Mouse (Mus musculus): ENCODE results near the gene Sumf1. TPM values are rescaled to one million over a fixed set of nuclear protein-coding genes. Genes with fewer than 3 reads are reported as not detected.

Sumf1 gene
- polyA plus RNA-seq (2011; ENCODE audit: insufficient read depth, insufficient read length, low replicate concordance, missing spikeins), result 7.3 and 14.3 TPM in 2 replicates

GRCm38 (mm10) chr6:108184847-108185684 lies at the start of gene Sumf1:
Gene Sumf1 (minus strand): TSS chr6:108185582.
- WGBS, result 5% methylated on average over 49 of the region's 49 CpGs
- peak within 1 kb of the TSS; percentile 9; the same call in 1 of the 2 replicates for H3K27ac ChIP-seq (ENCODE audit: control insufficient read depth, insufficient read depth, low read depth, low read length, poor library complexity)
- H3K4me1 ChIP-seq (ENCODE audit: control insufficient read depth, insufficient read depth, low read length), result no peaks in the 10 kb centered on the region; the same call in 1 of the 2 replicates
- peak within 1 kb of the TSS; percentile 98 for H3K4me3 ChIP-seq (replicated peaks; ENCODE audit: control insufficient read depth, low read depth, low read length)
- no peak for TF ChIP-seq CTCF (IDR thresholded peaks at IDR 0.05; ENCODE audit: control insufficient read depth, insufficient read depth, low read length)
- peak; percentile 52; the same call in 1 of the 2 replicates for TF ChIP-seq POLR2A (IDR thresholded peaks at IDR 0.05; ENCODE audit: borderline replicate concordance, control insufficient read depth, low read depth, low read length)

GRCm38 (mm10) chr6:108234536-108234935 lies 49.2 kb upstream of the Sumf1 start:
- H3K27ac ChIP-seq (ENCODE audit: control insufficient read depth, insufficient read depth, low read depth, low read length, poor library complexity), result no peak overlapping the region
- H3K4me1 ChIP-seq (ENCODE audit: control insufficient read depth, insufficient read depth, low read length), result peaks cover 2% of the 10 kb centered on the region; the same call in 1 of the 2 replicates
- no peak overlapping the region for H3K4me3 ChIP-seq (replicated peaks; ENCODE audit: control insufficient read depth, low read depth, low read length)
- no peak for TF ChIP-seq POLR2A (IDR thresholded peaks at IDR 0.05; ENCODE audit: borderline replicate concordance, control insufficient read depth, low read depth, low read length)
- no peak for TF ChIP-seq CTCF (IDR thresholded peaks at IDR 0.05; ENCODE audit: control insufficient read depth, insufficient read depth, low read length)
- 88% methylated on average over 6 of the region's 6 CpGs for WGBS

GRCm38 (mm10) chr6:108233070-108233469 lies 47.7 kb upstream of the Sumf1 start:
- WGBS, result 27% methylated on average over 6 of the region's 6 CpGs
- TF ChIP-seq CTCF (IDR thresholded peaks at IDR 0.05; ENCODE audit: control insufficient read depth, insufficient read depth, low read length) (no peak), POLR2A (IDR thresholded peaks at IDR 0.05; ENCODE audit: borderline replicate concordance, control insufficient read depth, low read depth, low read length) (no peak)
- Histone ChIP-seq H3K4me1 (ENCODE audit: control insufficient read depth, insufficient read depth, low read length) (peaks cover 2% of the 10 kb centered on the region; the same call in 1 of the 2 replicates), H3K4me3 (replicated peaks; ENCODE audit: control insufficient read depth, low read depth, low read length) (no peak overlapping the region), H3K27ac (ENCODE audit: control insufficient read depth, insufficient read depth, low read depth, low read length, poor library complexity) (no peak overlapping the region)

GRCm38 (mm10) chr6:108231892-108232710 lies 46.7 kb upstream of the Sumf1 start:
- 71% methylated on average over 11 of the region's 11 CpGs for WGBS
- H3K4me1 ChIP-seq (ENCODE audit: control insufficient read depth, insufficient read depth, low read length), result peaks cover 2% of the 10 kb centered on the region; the same call in 1 of the 2 replicates

GRCm38 (mm10) chr6:108230608-108231007 lies 45.2 kb upstream of the Sumf1 start:
- TF ChIP-seq POLR2A (IDR thresholded peaks at IDR 0.05; ENCODE audit: borderline replicate concordance, control insufficient read depth, low read depth, low read length), result no peak
- TF ChIP-seq CTCF (IDR thresholded peaks at IDR 0.05; ENCODE audit: control insufficient read depth, insufficient read depth, low read length), result no peak
- H3K27ac ChIP-seq (ENCODE audit: control insufficient read depth, insufficient read depth, low read depth, low read length, poor library complexity), result no peak overlapping the region
- peaks cover 2% of the 10 kb centered on the region; the same call in 1 of the 2 replicates for H3K4me1 ChIP-seq (ENCODE audit: control insufficient read depth, insufficient read depth, low read length)
- H3K4me3 ChIP-seq (replicated peaks; ENCODE audit: control insufficient read depth, low read depth, low read length), result no peak overlapping the region
- WGBS, result 58% methylated on average over 3 of the region's 3 CpGs

More at GRCm38 (mm10) chr6:108231892-108232710, 46.7 kb upstream of the Sumf1 start:
- TF ChIP-seq CTCF (IDR thresholded peaks at IDR 0.05; ENCODE audit: control insufficient read depth, insufficient read depth, low read length), result no peak
- no peak for TF ChIP-seq POLR2A (IDR thresholded peaks at IDR 0.05; ENCODE audit: borderline replicate concordance, control insufficient read depth, low read depth, low read length)
- no peak overlapping the region for H3K27ac ChIP-seq (ENCODE audit: control insufficient read depth, insufficient read depth, low read depth, low read length, poor library complexity)
- no peak overlapping the region for H3K4me3 ChIP-seq (replicated peaks; ENCODE audit: control insufficient read depth, low read depth, low read length)

GRCm38 (mm10) chr6:108228601-108229000 lies 43.2 kb upstream of the Sumf1 start:
- H3K4me1 ChIP-seq (ENCODE audit: control insufficient read depth, insufficient read depth, low read length), result peaks cover 2% of the 10 kb centered on the region; the same call in 1 of the 2 replicates

GRCm38 (mm10) chr6:108228048-108228447 lies 42.7 kb upstream of the Sumf1 start:
- WGBS, result 72% methylated on average over 6 of the region's 6 CpGs
- peaks cover 4% of the 10 kb centered on the region; the same call in 1 of the 2 replicates for H3K4me1 ChIP-seq (ENCODE audit: control insufficient read depth, insufficient read depth, low read length)
- H3K4me3 ChIP-seq (replicated peaks; ENCODE audit: control insufficient read depth, low read depth, low read length), result no peak overlapping the region
- H3K27ac ChIP-seq (ENCODE audit: control insufficient read depth, insufficient read depth, low read depth, low read length, poor library complexity), result no peak overlapping the region
- TF ChIP-seq CTCF (IDR thresholded peaks at IDR 0.05; ENCODE audit: control insufficient read depth, insufficient read depth, low read length), result no peak
- no peak for TF ChIP-seq POLR2A (IDR thresholded peaks at IDR 0.05; ENCODE audit: borderline replicate concordance, control insufficient read depth, low read depth, low read length)

More at GRCm38 (mm10) chr6:108228601-108229000, 43.2 kb upstream of the Sumf1 start:
- no peak overlapping the region for H3K27ac ChIP-seq (ENCODE audit: control insufficient read depth, insufficient read depth, low read depth, low read length, poor library complexity)
- TF ChIP-seq CTCF (IDR thresholded peaks at IDR 0.05; ENCODE audit: control insufficient read depth, insufficient read depth, low read length) (no peak), POLR2A (IDR thresholded peaks at IDR 0.05; ENCODE audit: borderline replicate concordance, control insufficient read depth, low read depth, low read length) (no peak)
- WGBS, result 53% methylated on average over 2 of the region's 2 CpGs
- no peak overlapping the region for H3K4me3 ChIP-seq (replicated peaks; ENCODE audit: control insufficient read depth, low read depth, low read length)

Data from bone marrow, adult 2 months (tissue).